In genomic region chr11:79856376-79856775, GRCm38 (mm10) we compare ENCODE assay signal across 20 mouse cellular contexts.
DNase-seq lines count a peak whose midpoint lies in the region; ATAC-seq and TF ChIP-seq lines count a peak whose summit lies in the region.
"Had no signal": no experiment of that assay in that cellular context is flagged by ENCODE, and none has a peak within 500 bp of the region (broad histone marks: within the 10 kb centered on the region; RNA-seq: fewer than 3 reads in every experiment).

No protein-coding gene starts in this region.

- intact Hi-C loops in left cerebral cortex, postnatal 25 days (cut with DNase I) = no loop called here

- no peaks in the 10 kb centered on the region for H3K4me1 ChIP-seq in forebrain, postnatal 0 days (ENCODE audit: insufficient read depth)
- peaks cover 18% of the 10 kb centered on the region for H3K4me1 ChIP-seq in forebrain, embryonic 10.5 days
- peaks cover 8% of the 10 kb centered on the region for H3K4me1 ChIP-seq in midbrain, embryonic 13.5 days (replicated peaks)

- no peak overlapping the region for H3K4me2 ChIP-seq in forebrain, postnatal 0 days (ENCODE audit: low read depth)
- H3K4me2 ChIP-seq in midbrain, embryonic 13.5 days (replicated peaks) = no peak overlapping the region
- H3K4me2 ChIP-seq: embryonic facial prominence, embryonic 12.5 days; heart, embryonic 12.5 days; hindbrain, embryonic 14.5 days had no signal

- no peak for TF ChIP-seq POLR2A in brain, embryonic 14.5 days (IDR thresholded peaks at IDR 0.05; ENCODE audit: borderline replicate concordance, extremely low read depth, insufficient read depth, insufficient read length, poor library complexity, severe bottlenecking)

- no peaks in the 10 kb centered on the region for H3K36me3 ChIP-seq in forebrain, postnatal 0 days (ENCODE audit: insufficient read depth)
- H3K36me3 ChIP-seq in forebrain, embryonic 10.5 days (replicated peaks) = no peaks in the 10 kb centered on the region
- no peaks in the 10 kb centered on the region for H3K36me3 ChIP-seq in midbrain, embryonic 13.5 days
- H3K36me3 ChIP-seq: embryonic facial prominence, embryonic 12.5 days; heart, embryonic 12.5 days; hindbrain, embryonic 10.5 days had no signal

- no peak for ATAC-seq in forebrain, postnatal 0 days
- no peak for ATAC-seq in midbrain, embryonic 13.5 days
- ATAC-seq: activated CD4-positive, CD25-positive, alpha-beta regulatory T cell, adult 4 months; Patski had no signal

- DNase-seq in forebrain, postnatal 0 days = peak; percentile 52
- DNase-seq in forebrain, embryonic 10.5 days (ENCODE audit: extremely low spot score, low spot score) = no peak
- DNase-seq in left cerebral cortex, postnatal 25 days (ENCODE audit: low spot score in 2 of 2) = peak; percentile 8 to 37
- DNase-seq in left cerebral cortex, adult 18-20 months (ENCODE audit: low spot score in 2 of 2) = no peak
- peak; percentile 29 for DNase-seq in brain, embryonic 14.5 days (ENCODE audit: low read depth)
- DNase-seq: adrenal gland, postnatal 14 days; cerebellum, adult 2 months; cerebellum, postnatal 10 days; embryo, embryonic 11 days; gastrocnemius, adult 2 months; gastrocnemius, postnatal 25 days had no signal

- H3K4me3 ChIP-seq in forebrain, postnatal 0 days (ENCODE audit: low read depth, low read length) = no peak overlapping the region
- no peak overlapping the region for H3K4me3 ChIP-seq in forebrain, embryonic 10.5 days
- H3K4me3 ChIP-seq in midbrain, embryonic 13.5 days (replicated peaks) = no peak overlapping the region
- H3K4me3 ChIP-seq: embryonic facial prominence, embryonic 12.5 days; erythroblast, embryonic 14.5 days; gastrocnemius, adult 2 months; heart, embryonic 12.5 days; hindbrain, embryonic 10.5 days had no signal

- no peak for TF ChIP-seq CTCF in forebrain, postnatal 0 days (IDR thresholded peaks at IDR 0.05; ENCODE audit: low read depth)
- no peak for TF ChIP-seq CTCF in brain, embryonic 14.5 days (IDR thresholded peaks at IDR 0.05; ENCODE audit: borderline replicate concordance, extremely low read depth, insufficient read depth, insufficient read length)

- no peaks in the 10 kb centered on the region for H3K9me3 ChIP-seq in forebrain, postnatal 0 days (ENCODE audit: low read length)
- H3K9me3 ChIP-seq in forebrain, embryonic 10.5 days = no peaks in the 10 kb centered on the region
- H3K9me3 ChIP-seq in midbrain, embryonic 13.5 days = no peaks in the 10 kb centered on the region
- H3K9me3 ChIP-seq: embryonic facial prominence, embryonic 12.5 days; hindbrain, embryonic 10.5 days had no signal

- 59% methylated on average over 5 of the region's 5 CpGs for WGBS in forebrain, postnatal 0 days
- 91% methylated on average over 5 of the region's 5 CpGs for WGBS in forebrain, embryonic 10.5 days
- WGBS in midbrain, embryonic 13.5 days = 84% methylated on average over 5 of the region's 5 CpGs

- no peak overlapping the region for H3K9ac ChIP-seq in forebrain, postnatal 0 days
- no peak overlapping the region for H3K9ac ChIP-seq in midbrain, embryonic 13.5 days (replicated peaks)
- H3K9ac ChIP-seq: embryonic facial prominence, embryonic 12.5 days; heart, embryonic 12.5 days; hindbrain, embryonic 14.5 days had no signal

- no peak overlapping the region for H3K27ac ChIP-seq in forebrain, postnatal 0 days (ENCODE audit: low read depth, low read length)
- no peak overlapping the region for H3K27ac ChIP-seq in forebrain, embryonic 10.5 days
- H3K27ac ChIP-seq in midbrain, embryonic 13.5 days = no peak overlapping the region
- H3K27ac ChIP-seq: embryonic facial prominence, embryonic 12.5 days; gastrocnemius, adult 2 months; hindbrain, embryonic 10.5 days; hindbrain, embryonic 14.5 days had no signal

- H3K27me3 ChIP-seq in forebrain, postnatal 0 days (ENCODE audit: insufficient read depth, low read length) = no peaks in the 10 kb centered on the region
- peaks cover 4% of the 10 kb centered on the region; the same call in 1 of the 2 replicates for H3K27me3 ChIP-seq in forebrain, embryonic 10.5 days (ENCODE audit: poor library complexity, severe bottlenecking)
- H3K27me3 ChIP-seq in midbrain, embryonic 13.5 days = no peaks in the 10 kb centered on the region
- H3K27me3 ChIP-seq: CH12.LX; embryonic facial prominence, embryonic 12.5 days; Patski had no signal

Comparison
In these comparisons a context has a peak if more than half of its experiments do, and no peak if none do; other contexts are left out.
1. DNase-seq: peak in forebrain, postnatal 0 days (single experiment), left cerebral cortex, postnatal 25 days (2 of 2) and brain, embryonic 14.5 days (single experiment); none in forebrain, embryonic 10.5 days (single experiment) and left cerebral cortex, adult 18-20 months (0 of 2).